Mouse (Mus musculus): Measurements from ENCODE around the gene Mrpl52.

Mrpl52 gene

DNA sequence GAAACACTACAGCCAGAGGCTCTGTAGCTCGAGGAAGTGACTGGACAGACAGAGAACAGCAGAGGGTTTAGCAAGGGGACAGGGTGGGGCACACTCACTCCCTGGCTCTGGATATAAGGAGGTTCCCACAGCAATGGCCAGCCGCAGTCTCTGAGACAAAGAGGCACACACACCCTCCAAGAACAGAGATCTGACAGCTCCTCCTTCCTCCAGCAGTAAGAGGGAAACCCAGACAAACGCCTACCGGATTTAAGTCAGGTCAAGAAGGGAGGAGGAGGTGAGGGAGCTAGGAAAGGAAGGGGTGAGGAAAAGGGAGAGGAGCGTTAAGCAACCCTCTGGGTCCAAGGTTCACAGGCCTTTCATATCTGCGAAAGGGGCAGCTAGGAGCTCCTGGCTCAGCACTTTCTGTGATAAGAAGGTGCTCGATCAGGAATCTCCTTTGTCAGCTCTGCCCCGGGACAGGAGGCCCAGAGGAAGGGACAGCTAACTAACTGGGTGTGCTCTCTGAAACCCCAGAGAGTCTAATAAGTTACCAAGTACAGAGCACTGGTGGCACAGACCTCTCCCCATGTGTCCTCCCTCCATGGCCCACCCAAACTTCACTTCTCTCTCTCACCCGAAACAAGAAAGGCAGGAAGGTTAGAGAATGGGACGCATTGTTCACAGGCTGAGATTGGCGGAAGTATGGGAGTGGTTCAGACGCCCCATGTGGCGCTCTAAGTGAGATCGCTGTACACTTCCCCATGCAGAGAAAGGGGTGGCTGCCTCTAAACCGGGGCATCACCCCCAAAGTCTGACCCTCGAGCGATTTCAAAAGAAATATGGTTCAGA is 16.5 kb upstream of the Mrpl52 start:
- no peak for DNase-seq (ENCODE audit: low read depth in 2 of 2, low spot score in 2 of 2)

DNA sequence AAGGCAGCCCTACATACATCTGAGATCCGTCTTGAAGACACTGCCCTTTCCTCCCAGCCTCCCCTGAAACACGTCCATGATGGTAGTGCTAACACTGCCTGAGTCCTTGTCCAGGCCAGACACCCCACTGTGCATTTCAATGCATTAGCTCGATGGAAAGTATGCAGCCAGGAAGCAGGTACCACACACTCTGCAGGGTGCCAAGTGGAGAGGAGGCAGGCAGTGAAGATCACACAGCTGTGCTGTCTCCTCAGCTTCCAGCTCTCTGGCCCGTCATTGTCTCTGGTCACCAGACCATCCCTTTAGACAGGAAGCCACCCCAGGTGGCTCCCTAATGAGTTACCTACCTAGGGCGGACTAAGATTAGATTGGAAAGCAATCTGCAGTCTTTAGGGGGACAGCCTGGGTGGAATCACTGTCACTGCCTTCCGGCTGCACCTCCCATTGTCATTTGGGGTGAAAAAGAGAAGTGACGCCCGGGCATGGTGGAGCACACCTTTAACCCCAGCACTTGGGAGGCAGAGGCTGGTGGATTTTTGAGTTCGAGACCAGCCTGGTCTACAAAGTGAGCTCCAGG is 14.6 kb upstream of the Mrpl52 start:
- DNase-seq (ENCODE audit: low read depth in 2 of 2, low spot score in 2 of 2): no peak

DNA sequence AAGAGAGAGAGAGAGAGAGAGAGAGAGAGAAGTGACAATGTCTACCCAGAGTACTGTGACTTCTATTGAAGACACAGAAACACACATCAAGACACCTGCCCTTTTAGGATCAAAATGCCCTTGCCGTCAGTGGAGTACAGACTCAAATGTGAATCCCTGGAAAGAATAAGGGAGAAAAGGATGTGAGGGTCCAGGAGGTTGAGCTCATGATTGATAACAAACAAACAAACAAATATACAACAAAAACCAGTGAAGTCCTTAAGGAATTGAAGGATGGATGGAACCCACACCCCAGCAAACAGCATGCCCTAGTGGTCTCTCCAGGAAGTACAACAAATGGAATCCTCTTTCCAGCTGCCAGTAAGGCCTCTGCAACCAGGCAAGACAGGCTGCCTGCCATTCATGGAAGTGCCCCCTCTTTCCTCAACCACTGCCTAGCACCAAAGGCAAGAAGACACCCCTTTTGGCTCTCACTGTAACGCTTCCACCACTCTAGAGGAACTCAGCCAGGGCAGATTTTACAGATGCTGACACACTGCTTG is 14.0 kb upstream of the Mrpl52 start:
- no peak for DNase-seq (ENCODE audit: low read depth in 2 of 2, low spot score in 2 of 2)

DNA sequence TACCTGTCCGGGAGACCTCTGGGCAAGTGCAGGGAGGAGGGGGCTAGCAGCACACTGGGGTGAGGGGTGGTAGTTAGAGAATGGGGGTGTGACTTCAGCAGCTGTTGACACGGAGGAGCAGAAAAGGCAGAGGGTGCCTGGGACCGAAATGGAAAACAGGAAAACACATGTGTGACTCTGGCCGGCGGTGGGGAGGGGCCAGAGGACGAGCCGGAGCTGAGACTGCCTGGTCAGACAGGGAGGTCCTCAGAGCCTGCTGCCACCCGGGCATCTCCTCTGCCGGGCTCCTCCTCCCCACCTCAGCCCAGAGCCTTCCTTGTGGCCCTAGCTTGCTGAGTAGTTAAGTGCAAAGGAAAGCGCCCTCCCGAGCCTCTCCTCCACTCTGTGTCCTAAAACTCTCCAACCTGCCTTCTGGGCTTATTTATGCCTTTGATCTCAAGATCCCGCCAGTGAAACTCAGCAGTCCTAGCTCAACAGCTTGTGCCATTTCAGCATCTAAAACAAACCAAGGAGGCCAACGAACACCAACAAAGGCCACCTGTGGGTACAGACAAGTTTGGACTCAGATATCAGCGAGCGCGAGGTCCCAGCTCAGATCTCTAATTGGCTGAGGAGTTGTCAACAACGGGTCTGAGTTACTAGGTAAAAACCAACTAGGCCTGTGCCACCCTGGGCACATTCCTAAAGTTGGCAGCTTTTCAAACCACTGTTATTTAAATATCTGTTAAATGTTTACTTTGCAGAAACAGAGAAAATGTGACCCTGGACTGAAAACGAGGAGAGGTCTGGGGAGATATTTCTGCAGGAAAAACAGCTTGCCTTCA is 12.6 kb upstream of the Mrpl52 start:
- DNase-seq (ENCODE audit: low read depth in 2 of 2, low spot score in 2 of 2): no peak

- DNase-seq (ENCODE audit: low read depth in 2 of 2, low spot score in 2 of 2): no peak
Observed at GRCm38 (mm10) chr14:54415241-54416020, 11.3 kb upstream of the Mrpl52 start.

GRCm38 (mm10) chr14:54416229-54416775 is 10.4 kb upstream of the Mrpl52 start:
- no peak for DNase-seq (ENCODE audit: low read depth in 2 of 2, low spot score in 2 of 2)

DNA sequence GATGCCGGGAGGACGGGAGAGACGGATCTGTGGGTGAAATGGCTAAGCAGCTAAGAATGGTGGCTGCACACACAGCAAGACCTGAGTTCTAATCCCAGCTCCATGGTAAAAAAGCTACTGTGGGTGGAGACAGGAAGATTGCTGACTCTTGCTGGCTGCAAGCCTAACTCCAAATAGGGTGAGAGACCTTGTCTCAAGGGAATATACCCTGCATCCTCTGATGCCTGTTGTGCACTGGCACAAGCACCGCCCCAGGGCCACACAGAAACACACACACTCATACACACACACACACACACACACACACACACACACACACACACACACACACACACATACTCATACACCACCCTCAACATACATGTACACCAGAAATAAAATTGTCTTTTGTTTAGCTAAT is 9.9 kb upstream of the Mrpl52 start:
- DNase-seq (ENCODE audit: low read depth in 2 of 2, low spot score in 2 of 2): no peak

DNA sequence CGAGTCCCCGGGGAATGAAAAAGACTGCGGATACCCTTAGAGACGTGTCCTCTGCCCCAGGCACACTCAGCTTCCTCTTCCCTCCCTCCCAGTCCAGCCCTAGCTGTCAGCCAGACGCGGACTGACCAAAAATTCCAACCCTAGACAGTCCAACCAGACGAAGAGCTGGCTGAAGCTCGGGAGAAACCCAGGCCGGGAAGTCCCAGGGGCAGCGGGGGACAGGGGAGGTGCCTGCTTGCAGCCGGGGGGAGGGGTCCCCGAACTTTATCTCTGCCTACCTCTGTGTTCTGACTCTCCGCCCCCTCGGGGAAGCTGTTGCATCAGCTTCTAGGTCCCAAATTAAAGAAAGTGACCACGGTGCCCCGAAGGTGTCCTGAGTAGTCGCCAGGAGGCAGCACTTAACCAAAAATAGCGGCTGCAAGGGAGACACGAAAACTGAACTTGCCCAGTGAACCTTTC is 9.1 kb upstream of the Mrpl52 start, which contains the start of gene Slc7a7:
Gene Slc7a7 (minus strand): TSS at position 158 of the 459 bp plus-strand sequence.
- DNase-seq (ENCODE audit: low read depth in 2 of 2, low spot score in 2 of 2): no peak

- no peak for DNase-seq (ENCODE audit: low read depth in 2 of 2, low spot score in 2 of 2)
Observed at GRCm38 (mm10) chr14:54421014-54421413, 5.7 kb upstream of the Mrpl52 start.

DNA sequence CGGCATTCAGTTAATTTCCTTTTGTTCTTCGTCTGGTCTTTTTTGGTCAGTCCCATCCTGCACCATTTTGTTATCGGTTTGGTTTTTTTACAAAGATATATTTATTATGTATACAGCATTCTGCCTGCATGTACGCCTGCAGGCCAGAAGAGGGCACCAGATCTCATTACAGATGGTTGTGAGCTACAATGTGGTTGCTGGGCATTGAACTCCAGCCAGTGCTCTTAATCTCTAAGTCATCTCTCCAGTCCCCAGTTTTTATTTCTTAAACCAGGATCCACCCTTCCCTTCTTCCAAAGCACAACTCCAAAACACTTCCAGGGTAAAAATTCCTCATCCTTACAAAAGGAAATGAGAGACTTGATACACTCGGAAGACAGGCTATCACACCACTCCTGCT is 3.3 kb upstream of the Mrpl52 start:
- peak in 1 of 2 experiments; percentile 38 for DNase-seq (ENCODE audit: low read depth in 2 of 2, low spot score in 2 of 2)

GRCm38 (mm10) chr14:54424634-54425033 is 2.1 kb upstream of the Mrpl52 start:
- DNase-seq (ENCODE audit: low read depth in 2 of 2, low spot score in 2 of 2): no peak

DNA sequence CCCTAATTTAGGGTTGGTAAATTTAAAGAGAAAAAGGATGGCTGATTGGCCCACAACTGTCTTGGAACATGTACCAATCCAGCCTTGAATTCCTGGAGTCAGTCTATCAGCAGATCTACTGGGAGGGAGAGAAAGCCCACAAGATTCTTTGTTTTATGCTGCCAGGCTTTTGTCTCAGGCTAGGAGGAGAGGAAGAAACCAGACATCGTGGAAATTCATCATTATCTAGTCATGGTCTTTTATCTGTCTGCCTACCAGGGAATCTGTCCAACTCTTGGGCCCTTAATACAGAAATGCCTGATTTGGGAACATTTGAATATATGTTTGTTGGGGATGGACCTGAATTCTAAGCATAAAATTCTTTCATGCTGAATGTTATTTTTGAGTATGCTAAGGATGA is 1.2 kb upstream of the Mrpl52 start:
- no peak for DNase-seq (ENCODE audit: low read depth in 2 of 2, low spot score in 2 of 2)

DNA sequence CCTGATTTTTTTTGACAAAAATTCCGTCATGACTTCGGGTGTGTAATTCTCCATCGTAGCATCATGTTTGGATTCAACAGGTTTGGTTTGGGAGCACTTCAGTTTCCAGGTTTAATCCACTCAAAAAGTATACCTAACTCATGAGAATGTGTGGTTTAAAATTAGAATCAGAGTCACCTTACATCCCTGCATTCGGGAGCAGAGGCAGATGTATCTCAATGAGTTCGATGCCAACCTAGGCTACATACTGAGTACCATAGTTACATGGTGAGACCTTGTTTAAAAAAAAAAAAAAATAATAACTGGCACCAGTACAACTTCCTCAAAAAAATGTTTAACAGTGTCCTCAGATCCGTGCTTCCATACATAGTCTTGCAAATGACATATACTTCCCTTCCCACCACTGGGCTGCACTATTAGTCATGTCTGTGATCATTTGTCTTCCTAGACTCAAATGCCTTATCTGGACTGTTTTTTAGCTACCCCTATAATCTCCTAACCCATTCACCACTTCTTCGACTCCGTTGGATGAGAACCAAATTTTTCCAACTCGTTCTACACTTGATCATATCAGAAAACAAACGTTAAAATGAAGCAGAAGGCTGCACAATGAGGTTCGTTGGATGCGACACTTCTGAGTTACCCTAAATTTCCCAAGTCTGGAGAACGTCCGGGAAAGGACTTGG is 563 bp upstream of the Mrpl52 start:
- no peak for DNase-seq (ENCODE audit: low read depth in 2 of 2, low spot score in 2 of 2)

DNA sequence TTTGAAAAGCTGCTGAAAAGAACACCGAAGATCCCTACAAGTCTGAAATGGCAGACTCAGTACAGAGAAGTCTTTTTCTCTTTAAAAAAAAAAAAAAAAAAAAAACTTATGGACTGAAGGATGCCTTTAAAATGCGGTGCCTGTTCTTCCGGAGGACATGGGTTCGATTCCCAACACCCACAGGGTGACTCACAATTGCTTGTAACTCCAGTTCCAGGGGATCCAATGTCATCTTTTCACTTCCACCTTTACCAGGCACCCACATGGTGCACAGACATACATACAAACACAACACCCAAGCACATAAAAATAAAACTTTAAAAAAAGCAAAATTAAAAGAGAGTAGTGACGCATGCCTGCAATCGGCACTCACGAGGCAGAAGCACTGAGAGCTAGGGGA is 987 bp downstream of the Mrpl52 start:
- no peak for DNase-seq (ENCODE audit: low read depth in 2 of 2, low spot score in 2 of 2)

DNA sequence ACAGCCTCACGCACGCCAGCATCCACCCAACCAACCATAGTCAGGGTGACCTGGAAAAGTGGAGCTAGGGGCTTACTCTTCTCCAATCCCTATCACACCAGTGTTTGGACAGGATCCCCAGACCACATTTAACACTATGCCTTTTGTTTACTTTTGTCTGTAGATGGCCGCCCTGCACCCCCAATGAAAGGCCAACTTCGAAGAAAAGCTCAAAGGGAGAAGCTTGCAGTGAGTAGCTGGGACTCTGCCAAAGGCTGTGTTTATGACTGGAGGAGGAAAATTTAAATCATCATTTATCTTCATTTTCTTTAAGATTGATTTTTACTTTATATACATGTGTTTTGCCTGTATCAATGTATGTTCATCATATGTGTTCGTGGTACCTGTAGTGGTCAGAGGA is 1.7 kb downstream of the Mrpl52 start:
- no peak for DNase-seq (ENCODE audit: low read depth in 2 of 2, low spot score in 2 of 2)

DNA sequence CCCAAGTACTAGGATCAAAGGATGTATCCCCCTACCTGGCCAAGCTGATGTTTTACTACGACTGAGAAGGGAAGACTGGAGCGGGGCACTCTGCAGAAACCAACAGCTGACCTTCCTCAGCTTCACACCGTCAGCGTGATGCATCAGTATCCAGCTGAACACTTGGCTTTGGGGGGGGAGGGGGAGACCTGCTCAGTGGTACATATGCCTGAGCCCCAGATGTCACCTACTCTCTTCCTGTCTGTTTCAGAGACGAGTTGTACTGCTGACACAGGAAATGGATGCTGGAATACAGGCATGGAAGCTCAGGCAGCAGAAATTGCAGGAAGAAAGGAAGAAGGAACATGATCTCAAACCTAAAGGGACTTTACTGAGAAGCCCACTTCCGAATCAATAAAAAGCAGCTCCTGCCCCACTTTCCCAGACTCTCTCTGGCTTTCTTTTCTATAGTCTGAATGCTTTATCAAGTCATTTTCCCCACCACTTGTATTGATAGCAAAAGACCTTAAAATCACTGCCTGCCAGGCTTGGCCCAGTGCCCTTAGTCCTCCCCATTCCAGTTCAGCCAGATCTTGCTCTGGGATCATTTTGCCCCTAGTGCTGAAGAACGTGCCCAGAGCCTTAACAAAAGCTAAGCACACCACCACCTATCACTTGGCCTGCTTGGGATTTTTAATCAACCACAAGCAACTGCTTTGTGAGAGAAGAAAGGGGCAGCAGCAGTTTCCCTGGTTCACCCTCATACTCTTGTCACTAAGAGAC is 2.8 kb downstream of the Mrpl52 start:
- DNase-seq (ENCODE audit: low read depth in 2 of 2, low spot score in 2 of 2): no peak

DNA sequence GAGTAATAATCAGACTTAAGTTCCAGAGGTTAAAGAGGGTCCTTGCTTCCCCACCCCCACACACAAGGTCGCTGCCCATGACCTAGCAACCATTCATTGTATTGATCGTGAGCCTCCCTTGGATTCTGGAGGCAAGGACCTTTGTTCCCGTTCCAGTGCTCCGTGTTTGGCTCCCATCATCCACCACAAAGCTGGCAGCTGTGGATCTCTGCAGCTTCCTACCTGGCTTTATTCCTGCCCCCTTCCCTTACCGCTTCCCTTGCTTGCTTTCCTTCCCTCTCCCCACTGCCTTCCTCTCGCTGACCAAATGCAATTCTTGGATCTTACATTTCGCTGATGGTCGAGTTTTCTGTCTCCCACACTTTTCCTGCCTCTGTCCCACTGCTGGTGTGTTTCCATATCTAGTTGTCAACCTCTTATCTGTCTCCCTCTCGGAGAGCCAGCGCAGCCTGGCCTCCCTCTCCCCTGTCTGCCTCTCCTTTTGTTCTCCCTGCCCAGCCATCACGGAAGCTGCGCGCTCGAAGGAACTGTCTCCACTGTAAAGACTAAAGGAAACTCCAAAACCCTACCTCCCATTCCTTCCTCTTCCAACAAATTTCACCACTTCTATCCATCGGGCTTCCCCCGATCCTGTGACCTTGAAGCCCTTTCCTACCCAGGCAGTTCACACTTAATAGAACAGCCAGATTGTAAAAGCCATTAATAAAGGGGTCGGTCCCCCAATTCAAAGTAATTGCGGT is 3.9 kb downstream of the Mrpl52 start:
- no peak for DNase-seq (ENCODE audit: low read depth in 2 of 2, low spot score in 2 of 2)

DNA sequence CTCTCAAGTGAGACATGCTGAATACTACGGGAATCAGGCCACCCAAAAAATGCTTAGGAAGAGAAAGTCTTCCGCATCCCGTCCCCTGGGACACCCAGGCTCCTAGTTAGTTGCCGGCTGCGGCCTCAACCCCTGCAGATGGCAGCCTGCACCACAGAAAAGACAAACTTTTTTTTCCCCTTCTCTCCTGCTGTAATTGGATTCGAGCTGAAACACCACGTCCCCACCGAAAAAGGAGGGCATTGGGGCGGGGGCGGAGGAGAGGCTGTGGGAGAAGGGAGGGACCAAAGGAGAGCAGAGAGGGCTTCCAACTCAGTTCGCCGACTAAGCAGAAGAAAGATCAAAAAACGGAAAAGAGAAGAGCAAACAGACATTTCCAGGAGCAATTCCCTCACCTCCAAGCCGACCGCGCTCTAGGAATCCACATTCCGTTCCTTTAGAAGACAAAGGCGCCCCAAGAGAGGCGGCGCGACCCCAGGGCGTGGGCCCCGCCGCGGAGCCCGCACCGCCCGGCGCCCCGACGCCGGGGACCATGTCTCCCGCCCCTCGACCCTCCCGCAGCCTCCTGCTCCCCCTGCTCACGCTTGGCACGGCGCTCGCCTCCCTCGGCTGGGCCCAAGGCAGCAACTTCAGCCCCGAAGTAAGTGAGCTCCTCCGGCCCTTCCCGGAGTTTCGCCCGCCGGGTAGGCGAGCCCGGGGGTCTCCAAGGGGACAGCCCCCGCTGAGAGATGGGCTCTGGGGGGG is 4.8 kb downstream of the Mrpl52 start, which contains the start of gene Mmp14:
Gene Mmp14 (plus strand): TSS at position 279 of the 744 bp plus-strand sequence.
- DNase-seq (ENCODE audit: low read depth in 2 of 2, low spot score in 2 of 2): no peak
